Mouse (Mus musculus): ENCODE measurements around the gene Cp.

DNA sequence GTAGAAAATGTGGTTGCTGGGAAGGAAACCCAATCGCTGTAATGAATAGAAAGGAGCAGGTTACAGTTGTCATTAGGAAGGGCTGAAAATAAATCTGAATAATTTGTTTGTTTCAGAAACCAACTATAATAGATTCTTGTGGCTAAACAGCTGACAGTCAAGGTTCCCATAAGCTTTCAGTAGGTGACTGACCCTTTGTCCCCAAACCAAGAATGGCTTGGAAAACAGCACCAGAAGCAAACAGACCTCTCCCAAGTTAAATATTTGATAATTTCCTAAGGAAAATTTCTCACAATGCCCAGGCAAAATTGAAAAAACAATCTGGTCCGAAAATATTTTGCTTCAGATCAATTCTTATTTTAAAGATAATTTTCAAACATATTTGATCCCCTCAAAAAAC is 4.5 kb downstream of the Cp start:
- TF ChIP-seq CTCF (IDR thresholded peaks at IDR 0.05; ENCODE audit: extremely low read depth, insufficient read depth, low read length) (no peak), POLR2A (IDR thresholded peaks at IDR 0.05; ENCODE audit: extremely low read depth, insufficient read depth, low read length) (no peak)
